13 mouse cellular contexts compared by ENCODE assay signal in genomic region chr11:22978215-22978614, GRCm38 (mm10). TPM values are rescaled to one million over a fixed set of nuclear protein-coding genes. Genes with fewer than 3 reads are reported as not detected.
"Had no signal": no experiment of that assay in that cellular context is flagged by ENCODE, and none has a peak within 500 bp of the region (broad histone marks: within the 10 kb centered on the region; RNA-seq: fewer than 3 reads in every experiment).

No protein-coding gene starts in this region.

- H3K27me3 ChIP-seq: limb, embryonic 12.5 days; liver, embryonic 13.5 days; midbrain, embryonic 12.5 days had no signal

- H3K9ac ChIP-seq: limb, embryonic 12.5 days; midbrain, embryonic 12.5 days had no signal

- H3K9me3 ChIP-seq: liver, embryonic 13.5 days; midbrain, embryonic 12.5 days had no signal

- H3K27ac ChIP-seq: left cerebral cortex, adult 2 months; limb, embryonic 12.5 days; liver, embryonic 13.5 days; midbrain, embryonic 12.5 days had no signal

- DNase-seq: kidney, adult 8-10 months; kidney, postnatal 25 days; liver; liver, embryonic 13.5 days; lung, adult 2 months; lung, postnatal 36 days; right cerebral cortex, postnatal 4 days; spleen, adult 18-20 months; thymus, adult 18-20 months; thymus, postnatal 14 days had no signal

- H3K4me3 ChIP-seq: limb, embryonic 12.5 days; midbrain, embryonic 12.5 days had no signal

RNA-seq across cellular contexts. Expression of gene Gm28048, which starts 3.7 kb away (rescaled TPM):
- polyA plus RNA-seq: lung, adult 2 months had no signal
